Mouse (Mus musculus): Measurements from ENCODE around the gene Adam11. TPM values are rescaled to one million over a fixed set of nuclear protein-coding genes. Genes with fewer than 3 reads are reported as not detected.

The Adam11 gene
- total RNA-seq, 2 experiments from 2014 or later = 0.31 to 0.41 TPM

DNA sequence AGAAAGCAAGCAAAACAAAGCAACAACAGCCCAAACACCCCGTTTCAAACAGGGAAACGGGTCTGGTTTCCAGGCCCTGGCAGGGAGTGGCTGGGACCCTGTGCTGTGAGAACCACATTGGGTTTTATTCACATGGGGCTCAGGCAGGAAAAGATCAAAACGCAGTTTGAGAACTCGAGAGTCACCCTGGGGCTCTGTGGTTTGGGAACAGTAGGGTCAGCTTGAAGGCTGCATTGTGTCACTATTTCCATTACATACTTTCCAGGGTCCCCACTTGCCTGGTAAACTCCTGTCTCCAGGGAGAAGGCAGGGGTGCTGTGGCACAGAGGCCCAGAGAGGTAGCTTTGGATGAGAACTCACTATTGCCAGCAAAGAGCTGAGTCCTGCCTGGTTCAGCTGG lies 65.9 kb downstream of the Adam11 start:
- no peak for DNase-seq (ENCODE audit: low spot score)

Other genes with a start within 250 kb of the Adam11 start
- gene Gpatch8, start 205.0 kb upstream of the Adam11 start, total RNA-seq (2021) = 10 to 100 TPM; 26.1 to 27.1 TPM
- gene Gm11627, start 182.0 kb upstream of the Adam11 start, total RNA-seq (2021) = under 1 TPM in 1 of 2 experiments, not detected in 1; 0.43 TPM
- gene Fzd2, start 157.0 kb upstream of the Adam11 start, total RNA-seq (2021) = 1 to 10 TPM in 1 of 2 experiments, under 1 TPM in 1; 0.89 to 1.8 TPM
- not detected for gene Meioc, start 97.7 kb upstream of the Adam11 start, total RNA-seq (2021)
- gene Ccdc43, start 63.7 kb upstream of the Adam11 start, total RNA-seq (2021) = 10 to 100 TPM; 74.4 to 79.7 TPM
- gene Gjc1, start 58.3 kb downstream of the Adam11 start, total RNA-seq (2021) = 1 to 10 TPM; 3.7 to 4.6 TPM
- gene Higd1b, start 74.4 kb downstream of the Adam11 start, total RNA-seq (2021) = 1 to 10 TPM; 2.4 to 3.1 TPM
- 10 to 100 TPM; 24.5 to 24.7 TPM for gene Eftud2, start 119.5 kb downstream of the Adam11 start, total RNA-seq (2021)
- not detected for gene Ccdc103, start 119.8 kb downstream of the Adam11 start, total RNA-seq (2021)
- not detected for gene Fam187a, start 123.7 kb downstream of the Adam11 start, total RNA-seq (2021)
- gene Gfap, start 139.5 kb downstream of the Adam11 start, total RNA-seq (2021) = not detected
- gene Kif18b, start 163.7 kb downstream of the Adam11 start, total RNA-seq (2021) = not detected
- gene C1ql1, start 185.2 kb downstream of the Adam11 start, total RNA-seq (2021) = not detected

Measured in gastrocnemius, adult 18-20 months (tissue).